Mouse (Mus musculus): ENCODE measurements around the gene H3f3b.
"Not testable (repeated sequence)": the region's sequence is repeated elsewhere in the genome, so short reads cannot be mapped to it uniquely, and the experiment has no call there.

Gene H3f3b

DNA sequence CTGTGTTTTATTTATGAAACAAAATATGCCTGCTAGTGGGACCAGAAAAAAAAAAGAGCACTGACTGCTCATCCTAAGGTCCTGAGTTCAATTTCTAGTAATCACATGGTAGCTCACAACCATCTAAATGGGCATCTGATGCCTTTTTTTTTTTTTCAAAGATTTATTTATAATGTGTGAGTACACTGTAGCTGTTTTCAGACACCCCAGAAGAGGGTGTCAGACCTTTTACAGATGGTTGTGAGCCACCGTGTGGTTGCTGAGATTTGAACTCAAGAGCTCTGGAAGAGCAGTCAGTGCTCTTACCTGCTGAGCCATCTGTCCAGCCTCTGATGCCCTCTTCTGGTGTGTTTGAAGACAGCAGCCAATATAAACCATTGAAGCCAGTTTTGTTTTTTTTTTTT, 7.2 kb downstream of the H3f3b start:
- DNase-seq = no peak

DNA sequence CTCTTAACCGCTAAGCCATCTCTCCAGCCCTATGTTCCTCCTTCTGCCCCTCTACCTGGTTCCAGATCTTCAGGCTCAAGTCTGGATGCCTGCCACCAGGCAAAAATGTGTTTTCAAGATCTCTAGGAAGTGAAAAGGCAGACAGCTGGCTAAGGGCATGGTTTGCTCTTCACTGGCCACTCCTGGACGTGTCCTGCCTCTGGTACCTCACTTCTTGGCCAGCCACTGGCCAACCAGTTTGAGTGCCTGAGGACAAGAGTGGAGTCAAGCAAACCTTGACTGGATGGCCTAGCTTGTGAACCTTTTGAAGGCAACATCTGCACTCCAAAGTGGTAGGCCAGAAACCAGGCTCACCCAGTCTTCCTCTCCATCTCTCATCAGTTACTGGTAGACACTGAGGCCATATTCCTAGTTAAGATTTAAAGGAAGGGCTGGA, 7.8 kb downstream of the H3f3b start:
- no peak for DNase-seq

DNA sequence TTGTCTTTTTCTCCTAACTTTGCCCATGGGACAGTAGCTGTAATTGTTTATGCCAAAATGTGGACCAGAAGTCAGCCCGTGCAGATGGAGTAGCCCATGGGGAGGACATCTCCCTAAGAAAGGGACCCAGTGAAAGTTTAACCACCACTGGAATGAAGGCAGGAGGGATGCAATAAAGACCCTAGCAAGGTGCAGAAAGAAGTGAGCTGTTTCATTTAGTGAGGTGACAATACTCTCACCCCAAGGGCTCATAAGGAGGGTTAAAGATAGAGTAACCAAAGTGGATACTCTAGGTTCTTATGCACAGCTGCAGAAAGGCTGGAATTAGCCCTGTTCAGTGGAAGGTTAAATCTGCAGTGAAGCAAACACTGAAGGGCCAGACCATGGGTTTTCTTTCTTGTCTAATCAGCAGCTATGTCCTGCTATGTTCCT, 8.4 kb downstream of the H3f3b start:
- no peak for DNase-seq

DNA sequence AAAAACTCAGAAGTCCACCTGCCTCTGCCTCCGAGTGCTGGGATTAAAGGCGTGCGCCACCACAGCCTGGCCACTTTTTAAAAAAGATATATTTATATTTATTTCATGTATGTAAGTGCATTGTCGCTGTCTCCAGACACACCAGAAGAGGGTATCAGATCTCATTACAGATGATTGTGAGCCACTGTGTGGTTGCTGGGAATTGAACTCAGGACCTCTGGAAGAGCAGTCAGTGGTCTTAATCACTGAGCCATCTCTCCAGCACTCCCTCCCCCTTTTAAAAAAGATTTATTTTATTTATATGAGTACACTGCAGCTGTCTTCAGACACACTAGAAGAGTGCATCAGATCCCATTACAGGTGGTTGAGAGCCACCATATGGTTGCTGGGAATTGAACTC, 8.9 kb downstream of the H3f3b start:
- DNase-seq = not testable (repeated sequence)

DNA sequence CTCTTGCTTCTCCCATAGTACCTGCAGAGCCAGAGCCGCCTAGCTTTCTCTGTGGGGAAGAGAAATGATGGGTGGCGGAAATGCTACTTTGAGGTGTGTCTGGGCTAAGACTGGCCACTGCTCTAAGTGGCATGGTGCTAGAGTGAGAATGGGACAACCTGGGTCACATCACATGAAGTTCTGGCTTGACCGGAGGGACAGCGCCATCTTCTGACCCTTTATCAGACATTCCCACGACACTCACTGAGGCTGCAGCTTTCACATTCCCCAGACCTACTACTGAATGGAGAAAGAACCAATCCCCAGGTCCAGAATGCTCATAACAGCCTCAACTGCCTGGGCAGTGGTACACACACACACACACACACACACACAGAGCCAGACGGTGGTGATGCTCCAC, 9.7 kb downstream of the H3f3b start:
- no peak for DNase-seq

DNA sequence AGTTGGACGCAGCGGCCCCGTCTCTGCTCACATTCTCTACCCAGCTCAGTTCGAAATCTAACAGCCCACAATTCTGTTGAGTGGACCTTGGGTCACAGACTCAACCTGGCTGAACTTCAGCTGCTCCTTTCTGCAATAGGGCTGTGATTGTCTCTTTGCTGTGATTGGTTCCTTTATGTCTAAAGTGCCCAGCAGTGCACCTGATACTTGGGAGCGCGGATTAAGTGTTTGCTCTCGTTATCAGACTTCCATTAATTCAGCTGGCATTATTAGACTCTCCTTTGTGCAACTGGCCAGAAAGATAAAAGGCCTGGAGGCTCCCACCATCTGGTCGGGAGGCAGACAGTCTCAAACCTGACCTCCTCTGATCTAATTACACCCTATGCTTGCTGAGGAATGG, 12.9 kb downstream of the H3f3b start:
- no peak for DNase-seq

DNA sequence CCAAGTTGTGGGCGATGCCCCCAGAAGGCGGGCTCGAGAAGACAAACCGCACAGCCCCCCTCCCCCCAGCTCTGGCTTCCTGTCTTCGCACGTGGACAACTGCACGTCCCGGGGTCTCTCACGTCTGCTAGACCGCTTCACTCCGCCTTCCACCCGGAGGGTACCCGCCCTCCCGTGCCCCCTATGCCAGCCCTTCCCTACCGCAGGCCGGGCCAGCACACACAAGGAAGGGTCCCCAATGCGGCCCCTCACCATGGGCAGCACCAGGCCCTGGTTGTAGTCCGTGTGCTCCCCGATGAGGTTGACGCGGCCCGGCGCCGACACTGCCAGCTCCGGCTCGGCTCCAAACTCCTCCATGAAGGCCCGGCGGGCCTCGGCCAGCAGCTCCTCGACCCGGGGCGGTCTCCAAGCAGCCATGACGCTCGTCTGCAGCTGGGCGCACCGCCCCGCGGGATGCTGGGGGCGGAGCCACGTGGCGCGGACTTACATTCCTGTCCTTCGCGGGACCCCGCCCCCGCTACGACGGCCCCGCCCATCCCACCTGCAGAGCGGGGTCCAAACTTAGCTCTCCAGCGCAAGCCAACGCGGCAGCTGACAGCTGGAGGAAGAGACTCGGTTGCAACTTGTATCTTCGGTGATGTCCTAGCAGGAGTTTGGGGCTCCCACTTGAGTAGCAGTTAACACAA, 15.4 kb downstream of the H3f3b start, which contains the start of gene Galk1:
Gene Galk1, minus strand, starts transcription at position 458 of the 686 bp plus-strand sequence.
- peak; percentile 86 for DNase-seq

DNA sequence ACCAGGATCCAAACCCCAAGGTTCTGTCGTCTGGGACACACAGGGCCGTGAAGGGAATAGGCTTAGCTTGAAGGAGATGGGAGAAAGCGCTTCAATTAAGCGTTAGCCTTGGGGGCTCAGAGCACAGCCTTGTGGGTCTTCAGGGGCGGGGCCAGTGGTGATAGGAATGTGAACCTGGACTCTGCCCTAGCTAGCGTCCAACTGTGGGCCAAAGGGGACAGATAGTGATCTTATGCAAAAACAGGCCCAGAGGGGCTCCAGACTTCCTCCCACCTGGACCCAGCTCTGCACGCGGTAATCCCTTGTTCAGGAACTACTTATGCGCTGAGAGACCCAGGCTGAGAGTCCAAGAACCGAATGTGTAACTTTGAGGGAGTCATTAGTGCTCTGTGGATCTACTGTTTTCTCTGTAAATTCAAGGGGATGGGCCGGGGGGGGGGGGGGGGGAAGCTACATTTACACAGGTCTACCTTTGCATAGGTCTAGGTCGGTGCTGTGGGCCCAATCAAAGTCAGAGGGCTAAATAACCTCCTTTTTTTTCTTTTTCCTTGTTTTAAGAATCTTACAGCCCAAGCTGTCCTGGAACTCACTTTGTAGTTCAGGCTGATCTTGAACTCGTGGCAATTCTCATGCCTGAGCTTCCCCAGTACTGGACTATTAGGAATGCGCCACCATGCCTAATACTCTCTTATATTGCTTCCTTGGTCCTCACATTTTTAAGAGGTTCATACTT, 16.1 kb downstream of the H3f3b start:
- DNase-seq = no peak

DNA sequence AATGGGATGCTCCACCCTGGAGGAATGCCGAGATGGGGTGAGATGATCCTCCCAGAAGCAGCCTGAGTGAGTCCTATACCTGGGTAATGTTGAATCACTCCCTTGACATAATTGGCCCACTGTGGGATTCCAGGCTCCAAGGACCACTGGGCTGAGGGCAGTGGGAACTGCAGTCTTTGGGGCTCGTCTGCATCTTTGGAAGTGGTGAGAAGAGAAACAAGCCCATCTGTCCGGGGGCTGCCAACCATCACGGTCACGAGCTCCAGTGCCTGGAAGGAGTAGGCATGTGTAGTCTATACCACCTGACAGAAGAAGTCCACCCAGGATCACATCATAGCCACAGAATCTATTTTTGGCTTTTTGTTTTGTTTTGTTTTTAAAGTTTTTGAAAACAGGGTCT, 16.8 kb downstream of the H3f3b start:
- no peak for DNase-seq

DNA sequence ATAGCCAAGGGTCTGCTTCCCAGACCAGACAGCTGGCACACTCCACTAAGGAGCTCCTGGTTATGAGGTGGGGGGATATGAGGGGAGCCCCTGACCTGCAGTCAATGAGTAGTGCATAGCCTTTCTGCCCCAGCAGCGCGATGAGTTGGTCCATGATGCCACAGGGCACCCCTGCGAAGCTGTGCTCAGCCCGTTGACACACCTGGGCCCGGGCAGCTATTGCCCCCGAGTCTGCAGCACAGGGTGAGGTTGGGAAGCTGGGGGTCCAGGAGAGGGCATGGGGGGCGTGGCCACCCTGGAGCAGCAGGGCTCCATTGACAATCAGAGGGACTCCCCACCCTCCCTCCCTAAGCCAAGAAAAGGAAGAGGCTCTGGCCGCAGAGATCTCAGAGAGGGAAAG, 17.6 kb downstream of the H3f3b start:
- no peak for DNase-seq

DNA sequence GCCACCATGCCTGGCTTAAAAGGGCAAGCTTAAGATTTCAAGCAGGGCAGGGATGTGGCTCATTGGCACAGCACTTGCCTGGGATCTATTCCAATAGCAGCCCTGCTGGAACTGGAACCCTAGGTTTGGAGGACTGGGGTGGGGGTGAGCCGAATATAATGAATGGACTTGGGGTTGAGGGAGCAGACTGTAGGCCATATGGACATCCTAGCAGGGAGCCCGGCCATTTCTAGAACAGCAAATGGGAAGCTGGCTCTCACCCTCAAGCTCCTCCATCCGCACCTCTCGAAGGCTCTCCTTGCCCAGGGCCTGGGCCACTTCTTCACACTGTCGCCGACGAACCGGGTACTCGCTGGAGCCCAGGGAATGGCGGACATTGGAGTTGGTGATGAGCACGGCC, 18.1 kb downstream of the H3f3b start:
- no peak for DNase-seq

DNA sequence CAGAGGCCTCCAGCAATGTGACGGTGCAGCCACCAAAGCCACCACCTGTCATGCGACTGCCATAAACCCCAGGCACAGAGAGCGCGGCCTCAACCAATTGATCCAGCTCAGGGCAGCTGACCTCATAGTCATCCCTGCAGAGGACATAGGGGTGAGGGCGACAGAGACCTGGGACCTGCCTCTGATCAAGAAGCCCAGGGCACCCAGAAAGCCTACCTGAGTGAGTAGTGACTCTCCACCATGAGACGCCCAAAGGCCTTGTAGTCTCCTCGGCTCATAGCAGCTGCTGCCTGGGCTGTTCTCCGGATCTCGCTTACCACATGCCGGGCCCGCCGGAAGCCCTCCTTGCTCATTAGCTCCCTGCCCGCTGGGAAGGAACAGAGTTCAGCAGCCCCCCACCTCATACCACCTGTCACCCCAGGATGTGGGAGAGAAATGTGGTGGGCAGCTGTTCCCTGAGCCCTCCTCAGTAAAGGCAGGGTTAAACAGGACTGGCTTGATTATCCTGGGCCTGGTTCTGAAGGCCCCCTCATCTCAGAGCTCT, 18.9 kb downstream of the H3f3b start:
- no peak for DNase-seq

DNA sequence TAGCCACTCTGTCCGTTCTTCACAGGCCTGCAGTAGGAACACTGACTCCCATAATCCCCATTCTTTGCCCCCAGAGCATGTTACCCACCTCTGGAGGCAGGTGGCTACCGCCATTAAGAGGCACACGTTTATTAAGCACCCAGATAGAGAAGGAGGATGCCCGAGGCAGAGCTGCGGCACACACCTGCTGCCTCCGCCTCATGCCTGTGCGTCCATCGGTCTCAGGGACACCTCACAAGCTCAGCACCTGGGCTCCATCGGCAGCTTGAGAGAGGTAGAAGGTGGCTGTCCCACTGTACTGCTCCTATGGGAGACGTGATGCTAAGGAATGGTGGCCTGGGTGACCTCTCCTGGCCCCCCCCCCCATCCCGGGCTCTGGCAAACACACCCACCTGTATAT, 19.4 kb downstream of the H3f3b start:
- no peak for DNase-seq

DNA sequence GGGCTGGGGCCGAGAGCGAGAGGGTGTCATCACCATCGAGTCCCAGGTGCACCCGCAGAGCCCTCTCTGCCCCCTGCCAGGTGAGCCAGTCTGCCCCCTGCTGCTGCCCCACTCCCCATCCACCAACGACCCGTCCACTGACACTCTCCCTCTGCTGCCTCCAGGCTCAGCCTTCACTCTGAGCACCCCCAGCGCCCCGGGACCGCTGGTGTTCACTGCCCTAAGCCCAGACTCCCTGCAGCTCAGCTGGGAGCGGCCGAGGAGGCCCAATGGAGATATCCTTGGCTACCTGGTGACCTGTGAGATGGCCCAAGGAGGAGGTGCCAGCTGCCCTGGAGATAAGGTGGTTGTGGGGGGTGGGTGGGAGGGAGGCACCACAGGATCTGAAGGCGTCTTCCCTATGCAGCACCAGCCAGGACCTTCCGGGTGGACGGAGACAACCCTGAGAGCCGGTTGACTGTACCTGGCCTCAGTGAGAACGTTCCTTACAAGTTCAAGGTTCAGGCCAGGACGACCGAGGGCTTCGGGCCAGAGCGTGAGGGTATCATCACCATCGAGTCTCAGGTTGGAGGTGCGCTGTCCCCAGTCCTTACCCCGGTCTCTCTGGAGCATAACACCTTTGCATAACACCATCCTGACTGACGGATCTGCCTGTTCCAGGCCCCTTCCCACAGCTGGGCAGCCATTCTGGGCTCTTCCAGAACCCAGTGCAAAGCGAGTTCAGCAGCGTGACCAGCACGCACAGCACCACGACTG, 20.5 kb downstream of the H3f3b start:
- no peak for DNase-seq

DNA sequence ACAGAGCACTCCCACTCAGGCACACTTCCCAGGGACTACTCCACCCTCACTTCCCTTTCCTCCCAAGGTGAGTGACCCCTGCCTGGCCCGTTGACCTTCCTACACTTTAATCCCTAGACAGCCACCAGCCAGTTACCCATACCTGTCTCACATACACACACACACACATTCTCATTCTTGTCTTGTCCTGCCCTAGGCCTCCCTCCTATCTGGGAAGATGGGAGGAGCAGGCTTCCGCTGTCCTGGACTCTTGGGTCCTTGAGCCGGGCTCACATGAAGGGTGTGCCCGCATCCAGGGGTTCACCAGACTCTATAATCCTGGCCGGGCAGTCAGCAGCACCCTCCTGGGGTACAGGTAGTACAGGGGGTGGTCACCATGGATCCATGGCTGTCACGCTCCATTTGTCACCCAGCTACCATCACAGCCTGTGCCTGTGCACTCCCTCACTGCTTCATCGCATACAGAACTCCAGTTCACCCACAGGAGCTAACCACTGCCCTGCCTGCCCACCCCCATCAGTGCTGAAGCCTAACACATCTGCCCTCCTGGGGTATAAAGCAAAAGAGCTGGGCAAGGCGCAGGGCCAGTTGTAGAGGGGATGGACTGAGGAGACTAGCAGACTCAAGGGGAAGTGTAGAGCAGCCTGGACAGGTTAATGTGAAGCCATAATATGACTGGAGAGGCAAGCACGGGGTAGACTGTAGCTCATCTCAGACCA, 21.9 kb downstream of the H3f3b start:
- DNase-seq = no peak

DNA sequence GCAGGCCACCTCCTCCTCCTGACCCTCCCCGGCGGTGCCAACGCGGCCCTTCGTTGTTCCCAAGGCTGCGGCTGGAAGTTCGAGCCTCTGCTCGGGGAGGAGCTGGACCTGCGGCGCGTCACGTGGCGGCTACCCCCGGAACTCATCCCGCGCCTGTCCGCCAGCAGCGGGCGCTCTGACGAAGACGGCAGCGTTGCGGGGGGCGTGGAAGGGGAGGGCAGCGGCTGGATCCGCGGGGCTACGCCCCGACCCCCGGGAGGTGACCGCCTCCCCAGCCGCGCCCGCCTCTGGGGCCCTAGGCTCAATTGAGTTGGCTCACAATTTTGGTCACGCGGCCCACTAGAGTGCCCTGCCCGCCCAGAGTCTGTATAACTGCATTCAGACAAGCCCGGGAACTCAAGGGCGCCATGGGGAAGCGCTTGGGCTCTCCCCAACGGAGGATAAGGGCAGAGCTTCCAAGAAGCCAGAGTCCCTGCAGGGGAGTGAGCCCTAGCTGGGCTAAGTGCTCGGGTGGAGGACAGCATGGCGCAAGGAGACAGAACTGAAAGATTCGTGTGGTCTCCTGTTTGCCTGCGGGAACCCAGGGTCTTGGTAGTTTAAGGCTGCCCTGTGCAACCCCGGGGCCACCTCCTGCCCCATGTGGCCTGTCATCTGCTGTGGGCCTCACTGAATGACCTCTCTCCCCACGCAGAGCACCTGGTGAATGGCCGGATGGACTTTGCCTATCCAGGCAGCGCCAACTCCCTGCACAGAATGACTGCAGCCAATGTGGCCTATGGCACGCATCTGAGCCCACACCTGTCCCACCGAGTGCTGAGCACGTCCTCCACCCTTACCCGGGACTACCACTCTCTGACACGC, 22.7 kb downstream of the H3f3b start:
- peak; percentile 71 for DNase-seq

DNA sequence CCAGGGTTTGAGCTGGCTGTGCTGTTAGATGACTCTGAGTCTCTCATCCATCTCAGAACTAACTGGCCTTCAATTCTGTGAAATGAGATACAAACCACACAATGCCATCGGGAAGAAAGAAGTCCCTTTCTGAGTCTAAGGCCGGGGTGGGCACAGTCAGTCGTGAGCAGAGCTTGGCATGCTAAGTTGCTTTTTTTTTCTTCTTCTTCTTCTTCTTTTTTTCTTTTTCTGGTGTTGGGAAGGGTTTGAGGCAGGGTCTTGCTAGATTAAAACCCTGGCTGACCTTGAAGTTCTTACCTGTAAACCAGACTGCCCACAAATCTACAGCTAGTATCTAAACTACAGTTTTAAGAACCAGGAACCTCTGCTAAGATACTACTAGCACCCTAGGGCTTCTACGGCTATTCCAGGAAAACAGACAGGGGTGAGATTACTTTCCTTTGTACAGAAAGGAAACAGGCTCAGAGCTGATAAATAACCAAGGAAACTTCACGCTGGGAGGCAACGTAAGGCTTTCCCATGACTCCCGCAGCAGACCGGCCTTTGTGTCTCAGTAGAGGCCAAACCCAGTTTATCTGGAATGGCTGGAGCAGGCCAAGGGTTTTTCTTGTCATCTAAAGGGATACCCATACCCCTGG, 23.5 kb downstream of the H3f3b start:
- DNase-seq = no peak

DNA sequence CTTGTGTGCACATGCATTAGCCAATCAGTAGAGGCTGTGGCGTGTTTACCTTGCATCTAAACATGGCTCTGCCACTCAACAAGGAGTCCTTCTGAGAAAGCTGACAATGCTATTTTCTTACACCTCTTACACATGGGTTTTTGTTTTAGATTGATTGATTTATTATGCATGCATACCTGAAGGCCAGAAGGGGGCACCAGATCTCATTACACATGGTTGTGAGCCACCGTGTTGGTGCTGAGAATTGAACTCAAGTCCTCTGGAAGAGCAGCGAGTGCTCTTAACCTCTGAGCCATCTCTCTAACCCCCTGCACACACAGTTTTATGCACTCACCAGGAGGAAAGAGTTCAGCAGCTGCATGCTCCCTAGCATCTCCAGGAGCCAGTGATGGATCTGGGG, 24.9 kb downstream of the H3f3b start:
- no peak for DNase-seq

DNA sequence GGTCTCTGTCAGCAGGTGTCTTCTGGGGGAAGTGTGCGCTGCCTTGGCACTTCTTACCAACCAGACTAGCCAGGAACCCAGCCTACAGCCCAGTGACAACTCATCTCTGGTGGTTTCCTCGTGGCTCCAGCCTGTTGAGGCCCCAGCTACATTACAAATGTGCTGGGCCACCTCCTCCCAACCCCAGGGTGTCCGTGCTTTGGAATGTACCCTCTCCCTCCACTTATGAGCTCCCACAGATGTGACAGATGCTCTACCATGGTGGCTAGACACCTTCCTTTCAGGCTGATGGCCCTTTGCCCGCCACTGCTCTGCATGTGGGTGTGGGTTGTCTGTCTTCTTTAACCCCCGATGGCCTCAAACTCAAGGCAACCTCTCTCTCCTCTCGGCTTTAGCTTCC, 26.0 kb downstream of the H3f3b start:
- no peak for DNase-seq

DNA sequence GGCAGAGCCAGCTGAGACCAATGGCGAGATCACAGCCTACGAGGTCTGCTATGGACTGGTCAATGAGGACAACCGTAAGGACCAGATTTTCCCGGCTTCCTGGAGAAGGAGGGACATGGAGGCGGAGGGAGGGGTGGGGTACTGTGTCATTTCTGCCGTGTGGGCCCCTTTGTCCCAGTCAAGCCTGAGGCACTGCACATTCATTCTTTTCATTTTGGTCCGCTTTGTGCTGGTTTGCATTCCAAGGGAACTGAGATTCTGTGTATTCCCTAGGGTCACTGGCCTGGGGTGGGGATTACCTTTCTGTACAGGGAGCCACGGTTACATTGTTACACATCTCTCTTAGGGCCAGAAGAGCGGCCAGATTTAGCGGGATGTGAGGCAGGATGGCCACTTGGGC, 27.2 kb downstream of the H3f3b start:
- DNase-seq = no peak

DNA sequence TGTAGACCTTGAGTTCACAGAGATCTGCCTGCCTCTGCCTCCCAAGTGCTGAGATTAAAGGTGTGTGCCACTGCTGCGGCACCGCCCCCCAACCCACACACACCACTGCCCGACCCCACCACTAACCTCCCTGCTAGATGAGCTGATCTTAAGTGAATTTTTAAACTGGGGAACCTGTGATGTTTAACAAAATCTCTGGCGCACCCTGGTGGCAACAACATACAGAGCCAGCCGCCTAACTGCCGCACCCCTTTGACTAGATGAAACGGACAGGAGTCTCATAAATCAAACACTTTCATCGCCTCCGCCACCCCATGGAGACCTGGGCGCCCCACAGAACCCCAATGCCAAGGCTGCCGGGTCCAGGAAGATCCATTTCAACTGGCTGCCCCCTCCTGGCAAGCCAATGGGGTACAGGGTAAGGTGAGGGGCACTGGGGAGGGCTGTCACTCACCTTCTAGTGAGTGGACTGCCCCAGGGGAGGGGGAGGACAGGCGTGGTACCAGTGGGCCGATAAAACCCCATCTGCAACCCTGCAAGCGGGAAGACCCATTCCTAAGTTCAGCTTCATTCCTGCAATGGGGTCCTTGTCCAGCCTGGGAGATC, 28.1 kb downstream of the H3f3b start:
- DNase-seq = peak; percentile 55

Data from right cerebral cortex, postnatal 25 days (tissue).